Mouse (Mus musculus): ENCODE results near the gene Vmn1r113.
"Not testable (repeated sequence)": the region's sequence is repeated elsewhere in the genome, so short reads cannot be mapped to it uniquely, and the experiment has no call there.

- TF ChIP-seq POLR2A (IDR thresholded peaks at IDR 0.05; ENCODE audit: low read depth, low read length); CTCF (IDR thresholded peaks at IDR 0.05; ENCODE audit: borderline replicate concordance, insufficient read depth, low read length): not testable (repeated sequence)
These were observed 25.0 kb downstream of the Vmn1r113 start, which contains the start of gene Vmn1r114 for GRCm38 (mm10) chr7:20812086-20812485.
